Mouse (Mus musculus): ENCODE results near the gene Gm45021. TPM values are rescaled to one million over a fixed set of nuclear protein-coding genes. Genes with fewer than 3 reads are reported as not detected.
A peak's percentile ranks its signal among the peaks of the same experiment; 100 is the strongest.
"Not testable (repeated sequence)": the region's sequence is repeated elsewhere in the genome, so short reads cannot be mapped to it uniquely, and the experiment has no call there.

Gm45021 gene
- polyA plus RNA-seq, 1 experiment from 2014 or later, result not detected

DNA sequence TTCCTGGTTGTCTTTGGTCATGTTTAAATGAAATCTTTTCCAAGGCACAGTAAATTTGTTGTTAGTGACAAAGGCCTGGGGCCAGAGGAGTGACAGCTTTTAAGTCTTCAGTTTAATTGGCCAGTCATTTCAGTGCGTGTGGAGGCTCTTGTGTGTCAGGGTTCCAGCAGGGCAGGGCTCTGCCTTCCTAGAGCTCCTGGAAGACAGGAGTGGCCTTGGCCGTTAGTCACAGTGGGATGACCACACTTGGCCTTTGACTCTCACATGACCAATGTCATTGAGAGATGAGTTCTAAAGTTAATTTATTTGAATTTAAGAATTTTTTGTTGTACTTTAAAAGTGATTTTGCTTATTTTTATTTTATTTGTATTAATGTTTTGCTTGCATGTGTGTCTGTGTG lies 18.7 kb downstream of the Gm45021 start:
- Histone ChIP-seq H3K36me3 (ENCODE audit: insufficient read depth, low read length) (no peaks in the 10 kb centered on the region), H3K9ac (replicated peaks; ENCODE audit: low read length) (no peak overlapping the region), H3K4me3 (ENCODE audit: low read length) (no peak overlapping the region), H3K4me2 (replicated peaks; ENCODE audit: low read depth, low read length) (no peak overlapping the region), H3K27me3 (ENCODE audit: insufficient read depth, low read length) (no peaks in the 10 kb centered on the region), H3K4me1 (ENCODE audit: insufficient read depth, low read length) (no peaks in the 10 kb centered on the region), H3K9me3 (ENCODE audit: low read length) (no peaks in the 10 kb centered on the region), H3K27ac (ENCODE audit: low read length) (no peak overlapping the region)
- 32% methylated on average over 2 of the region's 2 CpGs for WGBS
- no peak for ATAC-seq (ENCODE audit: low FRiP score, low TSS enrichment)

DNA sequence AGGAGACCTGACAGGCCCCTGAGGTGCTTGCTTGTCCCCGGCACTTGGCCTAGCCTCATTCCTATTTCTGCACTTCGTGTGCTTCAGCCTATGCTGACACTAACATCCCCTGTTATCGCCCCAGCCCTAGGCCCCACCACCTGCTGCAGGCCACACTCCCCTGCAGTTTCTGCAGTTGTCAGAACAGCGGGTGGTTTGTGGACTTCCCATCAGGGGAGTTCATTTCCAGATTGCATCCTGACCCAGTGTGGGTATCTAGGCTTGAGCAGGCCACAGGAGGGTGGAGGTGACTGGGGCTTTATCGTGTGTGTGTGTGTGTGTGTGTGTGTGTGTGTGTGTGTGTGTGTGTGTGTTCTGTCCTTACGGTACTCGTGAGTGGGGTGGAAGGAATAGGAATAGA lies 20.1 kb downstream of the Gm45021 start:
- Histone ChIP-seq H3K36me3 (ENCODE audit: insufficient read depth, low read length) (peaks cover 9% of the 10 kb centered on the region), H3K27ac (ENCODE audit: low read length) (no peak overlapping the region), H3K4me3 (ENCODE audit: low read length) (no peak overlapping the region), H3K4me2 (replicated peaks; ENCODE audit: low read depth, low read length) (no peak overlapping the region), H3K4me1 (ENCODE audit: insufficient read depth, low read length) (no peaks in the 10 kb centered on the region), H3K27me3 (ENCODE audit: insufficient read depth, low read length) (no peaks in the 10 kb centered on the region), H3K9me3 (ENCODE audit: low read length) (no peaks in the 10 kb centered on the region), H3K9ac (replicated peaks; ENCODE audit: low read length) (no peak overlapping the region)
- ATAC-seq (ENCODE audit: low FRiP score, low TSS enrichment), result no peak
- WGBS, result 62% methylated on average over 7 of the region's 7 CpGs

DNA sequence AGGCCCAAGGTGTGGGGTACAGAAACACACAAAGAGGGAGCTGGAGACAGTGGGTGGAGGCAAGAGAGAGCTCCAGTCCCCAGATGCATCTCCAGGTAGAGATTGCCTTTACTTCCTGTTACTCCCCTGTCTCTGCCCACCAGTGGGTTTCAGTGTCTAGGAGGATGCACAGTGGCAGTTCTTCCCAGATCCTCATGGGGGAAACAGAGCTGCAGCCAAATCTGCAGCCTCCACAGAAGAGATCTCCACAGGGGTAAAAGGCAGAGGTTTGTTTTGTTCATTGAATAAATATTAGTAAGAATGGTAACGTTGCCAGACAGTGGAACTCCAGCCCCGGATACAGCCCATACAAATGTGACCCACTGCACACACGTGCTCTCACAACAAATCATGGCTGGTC lies 21.2 kb downstream of the Gm45021 start:
- Histone ChIP-seq H3K9ac (replicated peaks; ENCODE audit: low read length) (no peak overlapping the region), H3K36me3 (ENCODE audit: insufficient read depth, low read length) (peaks cover 12% of the 10 kb centered on the region), H3K4me1 (ENCODE audit: insufficient read depth, low read length) (no peaks in the 10 kb centered on the region), H3K4me3 (ENCODE audit: low read length) (no peak overlapping the region), H3K9me3 (ENCODE audit: low read length) (no peaks in the 10 kb centered on the region), H3K27me3 (ENCODE audit: insufficient read depth, low read length) (no peaks in the 10 kb centered on the region), H3K27ac (ENCODE audit: low read length) (no peak overlapping the region), H3K4me2 (replicated peaks; ENCODE audit: low read depth, low read length) (no peak overlapping the region)
- no peak for ATAC-seq (ENCODE audit: low FRiP score, low TSS enrichment)
- 87% methylated on average over 3 of the region's 3 CpGs for WGBS

- WGBS, result 87% methylated on average over 4 of the region's 4 CpGs
Measured at GRCm38 (mm10) chr6:48613464-48613863, 24.1 kb downstream of the Gm45021 start.

DNA sequence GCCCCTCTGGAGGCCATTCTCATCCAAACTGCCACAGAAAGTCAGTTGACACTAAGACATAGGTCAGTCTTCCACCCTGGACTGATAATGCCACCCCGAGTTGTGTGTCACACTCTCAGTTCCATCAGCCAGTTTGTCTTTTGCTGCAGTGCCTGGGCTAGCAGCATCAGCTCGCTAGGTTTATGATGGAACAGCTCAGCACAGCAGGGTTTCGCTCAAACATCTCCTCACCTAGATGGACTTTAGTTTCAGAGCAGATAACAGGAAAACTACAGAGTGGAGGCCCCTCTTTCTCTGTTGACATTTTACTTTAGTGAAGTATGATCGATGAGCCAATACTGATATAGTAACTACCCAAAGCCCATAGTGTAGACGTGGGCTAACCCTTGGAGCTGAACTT lies 25.3 kb downstream of the Gm45021 start:
- Histone ChIP-seq H3K4me3 (ENCODE audit: low read length) (no peak overlapping the region), H3K9me3 (ENCODE audit: low read length) (no peaks in the 10 kb centered on the region), H3K9ac (replicated peaks; ENCODE audit: low read length) (no peak overlapping the region), H3K4me2 (replicated peaks; ENCODE audit: low read depth, low read length) (no peak overlapping the region), H3K27me3 (ENCODE audit: insufficient read depth, low read length) (no peaks in the 10 kb centered on the region), H3K4me1 (ENCODE audit: insufficient read depth, low read length) (no peaks in the 10 kb centered on the region), H3K36me3 (ENCODE audit: insufficient read depth, low read length) (peaks cover 22% of the 10 kb centered on the region), H3K27ac (ENCODE audit: low read length) (no peak overlapping the region)
- WGBS, result 96% methylated on average over 5 of the region's 5 CpGs
- ATAC-seq (ENCODE audit: low FRiP score, low TSS enrichment), result no peak

More at GRCm38 (mm10) chr6:48613464-48613863, 24.1 kb downstream of the Gm45021 start:
- Histone ChIP-seq H3K27ac (ENCODE audit: low read length) (no peak overlapping the region), H3K4me3 (ENCODE audit: low read length) (no peak overlapping the region), H3K9ac (replicated peaks; ENCODE audit: low read length) (no peak overlapping the region), H3K36me3 (ENCODE audit: insufficient read depth, low read length) (peaks cover 15% of the 10 kb centered on the region), H3K9me3 (ENCODE audit: low read length) (no peaks in the 10 kb centered on the region), H3K4me2 (replicated peaks; ENCODE audit: low read depth, low read length) (no peak overlapping the region), H3K27me3 (ENCODE audit: insufficient read depth, low read length) (no peaks in the 10 kb centered on the region), H3K4me1 (ENCODE audit: insufficient read depth, low read length) (no peaks in the 10 kb centered on the region)
- no peak for ATAC-seq (ENCODE audit: low FRiP score, low TSS enrichment)

DNA sequence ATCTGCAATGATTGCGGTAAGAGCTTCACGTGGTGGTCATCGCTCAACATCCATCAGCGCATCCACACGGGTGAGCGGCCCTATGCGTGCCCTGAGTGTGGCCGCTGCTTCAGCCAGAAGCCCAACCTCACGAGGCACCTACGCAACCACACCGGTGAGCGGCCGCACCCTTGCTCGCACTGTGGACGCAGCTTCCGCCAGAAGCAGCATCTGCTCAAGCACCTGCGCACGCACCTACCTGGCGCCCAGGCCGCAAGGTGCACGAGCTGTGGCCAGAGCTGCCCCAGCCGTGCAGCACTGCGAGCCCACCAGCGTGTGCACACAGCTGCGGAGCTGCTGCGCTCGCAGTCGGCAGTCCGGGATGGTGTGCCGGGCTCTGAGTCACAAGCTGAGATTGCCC lies 30.6 kb downstream of the Gm45021 start:
- Histone ChIP-seq H3K9ac (replicated peaks; ENCODE audit: low read length) (no peak overlapping the region), H3K4me1 (ENCODE audit: insufficient read depth, low read length) (no peaks in the 10 kb centered on the region), H3K9me3 (ENCODE audit: low read length) (no peaks in the 10 kb centered on the region), H3K27me3 (ENCODE audit: insufficient read depth, low read length) (no peaks in the 10 kb centered on the region), H3K27ac (ENCODE audit: low read length) (no peak overlapping the region), H3K4me2 (replicated peaks; ENCODE audit: low read depth, low read length) (no peak overlapping the region), H3K36me3 (ENCODE audit: insufficient read depth, low read length) (peaks cover 26% of the 10 kb centered on the region), H3K4me3 (ENCODE audit: low read length) (no peak overlapping the region)
- no peak for ATAC-seq (ENCODE audit: low FRiP score, low TSS enrichment)
- WGBS, result 91% methylated on average over 30 of the region's 30 CpGs

GRCm38 (mm10) chr6:48622186-48622843 lies 32.9 kb downstream of the Gm45021 start:
- WGBS, result 83% methylated on average over 8 of the region's 8 CpGs
- H3K4me3 ChIP-seq (ENCODE audit: low read length); H3K4me1 ChIP-seq (ENCODE audit: insufficient read depth, low read length); H3K4me2 ChIP-seq (replicated peaks; ENCODE audit: low read depth, low read length); ATAC-seq (ENCODE audit: low FRiP score, low TSS enrichment); H3K9me3 ChIP-seq (ENCODE audit: low read length); H3K27me3 ChIP-seq (ENCODE audit: insufficient read depth, low read length); H3K9ac ChIP-seq (replicated peaks; ENCODE audit: low read length); H3K27ac ChIP-seq (ENCODE audit: low read length): not testable (repeated sequence)
- peaks cover 26% of the 10 kb centered on the region for H3K36me3 ChIP-seq (ENCODE audit: insufficient read depth, low read length)

- peaks cover 3% of the 10 kb centered on the region for H3K4me1 ChIP-seq (ENCODE audit: insufficient read depth, low read length)
- H3K9ac ChIP-seq (replicated peaks; ENCODE audit: low read length), result no peak overlapping the region
Measured at GRCm38 (mm10) chr6:48623460-48623859, 34.0 kb downstream of the Gm45021 start.

GRCm38 (mm10) chr6:48626464-48626863 lies 37.1 kb downstream of the Gm45021 start, which contains the start of gene AI854703:
Gene AI854703 (plus strand): TSS chr6:48626764.
- Histone ChIP-seq H3K4me1 (ENCODE audit: insufficient read depth, low read length) (peaks cover 18% of the 10 kb centered on the region), H3K27me3 (ENCODE audit: insufficient read depth, low read length) (peaks cover 4% of the 10 kb centered on the region; the same call in 1 of the 2 replicates), H3K27ac (ENCODE audit: low read length) (peak within 1 kb of the TSS; percentile 59), H3K9me3 (ENCODE audit: low read length) (no peaks in the 10 kb centered on the region), H3K36me3 (ENCODE audit: insufficient read depth, low read length) (no peaks in the 10 kb centered on the region), H3K4me2 (replicated peaks; ENCODE audit: low read depth, low read length) (peak within 1 kb of the TSS; percentile 82), H3K9ac (replicated peaks; ENCODE audit: low read length) (peak within 1 kb of the TSS; percentile 72), H3K4me3 (ENCODE audit: low read length) (peak within 1 kb of the TSS; percentile 57)
- 26% methylated on average over 8 of the region's 8 CpGs for WGBS
- ATAC-seq (ENCODE audit: low FRiP score, low TSS enrichment), result no peak

More at GRCm38 (mm10) chr6:48623460-48623859, 34.0 kb downstream of the Gm45021 start:
- 37% methylated on average over 1 of the region's 1 CpGs for WGBS
- no peak for ATAC-seq (ENCODE audit: low FRiP score, low TSS enrichment)
- Histone ChIP-seq H3K4me3 (ENCODE audit: low read length) (no peak overlapping the region), H3K4me2 (replicated peaks; ENCODE audit: low read depth, low read length) (no peak overlapping the region), H3K27me3 (ENCODE audit: insufficient read depth, low read length) (peaks cover 4% of the 10 kb centered on the region; the same call in 1 of the 2 replicates), H3K9me3 (ENCODE audit: low read length) (no peaks in the 10 kb centered on the region), H3K27ac (ENCODE audit: low read length) (no peak overlapping the region), H3K36me3 (ENCODE audit: insufficient read depth, low read length) (peaks cover 22% of the 10 kb centered on the region)

DNA sequence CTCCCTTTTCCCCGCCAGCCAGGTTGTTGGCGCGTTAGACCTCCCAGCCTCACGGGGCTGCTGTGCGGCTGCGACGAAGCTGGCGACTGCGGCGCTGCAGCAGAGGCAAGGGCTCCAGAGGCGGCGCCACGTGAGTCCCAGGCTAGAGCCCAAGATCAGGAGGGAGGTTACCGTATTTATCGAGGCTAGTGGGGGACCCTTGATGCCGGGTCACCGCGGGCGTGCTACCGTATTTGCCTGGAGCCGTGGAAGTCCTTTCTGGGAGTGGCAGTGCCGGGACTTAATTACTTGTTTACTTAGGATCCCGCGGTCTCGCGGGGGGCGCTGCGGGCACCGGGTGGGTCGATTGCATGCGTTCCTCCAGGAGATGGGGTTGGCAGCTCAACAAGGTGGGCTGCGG lies 37.6 kb downstream of the Gm45021 start:
- no peak for ATAC-seq (ENCODE audit: low FRiP score, low TSS enrichment)

More for the DNA sequence above, 37.6 kb downstream of the Gm45021 start:
- peaks cover 4% of the 10 kb centered on the region; the same call in 1 of the 2 replicates for H3K27me3 ChIP-seq (ENCODE audit: insufficient read depth, low read length)
- no peaks in the 10 kb centered on the region for H3K36me3 ChIP-seq (ENCODE audit: insufficient read depth, low read length)
- peak overlapping the region; percentile 72 for H3K9ac ChIP-seq (replicated peaks; ENCODE audit: low read length)
- H3K4me2 ChIP-seq (replicated peaks; ENCODE audit: low read depth, low read length), result peak overlapping the region; percentile 82
- H3K9me3 ChIP-seq (ENCODE audit: low read length), result no peaks in the 10 kb centered on the region
- under 1% methylated on average over 32 of the region's 32 CpGs for WGBS
- peaks cover 18% of the 10 kb centered on the region for H3K4me1 ChIP-seq (ENCODE audit: insufficient read depth, low read length)
- H3K27ac ChIP-seq (ENCODE audit: low read length), result peak overlapping the region; percentile 59
- peak overlapping the region; percentile 57 for H3K4me3 ChIP-seq (ENCODE audit: low read length)

Data from kidney, embryonic 16.5 days (tissue).